Mouse (Mus musculus) forebrain, embryonic 16.5 days (tissue): ENCODE results near the gene Fgfrl1. TPM values are rescaled to one million over a fixed set of nuclear protein-coding genes. Genes with fewer than 3 reads are reported as not detected.
"Not testable (repeated sequence)": the region's sequence is repeated elsewhere in the genome, so short reads cannot be mapped to it uniquely, and the experiment has no call there.

Source experiments
- ATAC-seq: fragments of 200-750 bp; cut with Nextera tagmentation; 2 replicates; pipeline ENCODE4 v1.8.0; 2017; ENCODE audit warnings: mild to moderate bottlenecking, moderate library complexity
- H3K27ac ChIP-seq: fragments of 300-500 bp; sonication (generic); 2 replicates; pipeline ENCODE4 v1.5.1; 2014; ENCODE audit warnings: low read length, control low read depth
- H3K27me3 ChIP-seq: fragments of 300-500 bp; sonication (generic); replicated peaks from 2 replicates; pipeline ENCODE4 v1.6.1; 2014; ENCODE audit warnings: low read length; ENCODE audit not compliant: control insufficient read depth, insufficient read depth
- H3K36me3 ChIP-seq: fragments of 300-500 bp; sonication (generic); 2 replicates; pipeline ENCODE4 v1.6.1; 2014; ENCODE audit not compliant: control insufficient read depth, insufficient read depth
- H3K4me1 ChIP-seq: fragments of 300-500 bp; sonication (generic); replicated peaks from 2 replicates; pipeline ENCODE4 v1.6.1; 2014; ENCODE audit warnings: low read length; ENCODE audit not compliant: control insufficient read depth, insufficient read depth
- H3K4me2 ChIP-seq: fragments of 300-500 bp; sonication (generic); 2 replicates; pipeline ENCODE4 v1.6.1; 2014; ENCODE audit warnings: mild to moderate bottlenecking, low read length, control low read depth
- H3K4me3 ChIP-seq: fragments of 300-500 bp; sonication (generic); replicated peaks from 2 replicates; pipeline ENCODE4 v1.5.1; 2014; ENCODE audit warnings: mild to moderate bottlenecking, low read length, control low read depth
- H3K9ac ChIP-seq: fragments of 300-500 bp; sonication (generic); replicated peaks from 2 replicates; pipeline ENCODE4 v1.6.1; 2014; ENCODE audit warnings: low read depth, low read length, control low read depth
- H3K9me3 ChIP-seq: fragments of 300-500 bp; sonication (generic); 2 replicates; pipeline ENCODE4 v1.6.1; 2016; ENCODE audit warnings: low read length; ENCODE audit not compliant: control insufficient read depth
- WGBS: fragments of 180-500 bp; shearing (Covaris S2); extraction: QIAGEN DNeasy Blood & Tissue Kit; methylation state at CpG from one replicate; pipeline ENCODE4 v1.1.7; 2014; 5-methylcytosine and 5-hydroxymethylcytosine counted together
- polyA plus RNA-seq: library from polyadenylated mRNA; unstranded; fragments of >200 nt; fragmentation: Nextera tagmentation; extraction: Ambion mirVana; gene quantifications from 2 replicates; pipeline ENCODE4 v1.2.1, GENCODE M21; 2015

The Fgfrl1 gene
- polyA plus RNA-seq, 1 experiment from 2014 or later: 5.8 TPM

- H3K4me3 ChIP-seq: no peak overlapping the region
- H3K36me3 ChIP-seq: no peaks in the 10 kb centered on the region
- no peak for ATAC-seq
- no peaks in the 10 kb centered on the region for H3K27me3 ChIP-seq
- H3K4me2 ChIP-seq: no peak overlapping the region
- H3K27ac ChIP-seq: no peak overlapping the region
- no peaks in the 10 kb centered on the region for H3K9me3 ChIP-seq
- H3K9ac ChIP-seq: no peak overlapping the region
- 91% methylated on average over 5 of the region's 5 CpGs for WGBS
- no peaks in the 10 kb centered on the region for H3K4me1 ChIP-seq
These were observed 58.4 kb downstream of the Fgfrl1 start for GRCm38 (mm10) chr5:108750328-108751210.

GRCm38 (mm10) chr5:108751258-108751657 lies 59.1 kb downstream of the Fgfrl1 start:
- not testable (repeated sequence) for ATAC-seq, H3K36me3 ChIP-seq, H3K4me2 ChIP-seq, H3K4me1 ChIP-seq, H3K9ac ChIP-seq, H3K27me3 ChIP-seq, H3K9me3 ChIP-seq, H3K4me3 ChIP-seq, H3K27ac ChIP-seq
- WGBS: 84% methylated on average over 4 of the region's 4 CpGs

Other genes with a start within 250 kb of the Fgfrl1 start
- gene Mfsd7a, start 243.5 kb upstream of the Fgfrl1 start, polyA plus RNA-seq: 0.08 TPM in 1 of 2 replicates, not detected in the other
- 35.6 and 40.1 TPM in 2 replicates for gene Pcgf3, start 231.2 kb upstream of the Fgfrl1 start, polyA plus RNA-seq
- gene Cplx1, start 142.4 kb upstream of the Fgfrl1 start, polyA plus RNA-seq: 108 and 112 TPM in 2 replicates
- 58.2 and 60.3 TPM in 2 replicates for gene Gak, start 62.6 kb upstream of the Fgfrl1 start, polyA plus RNA-seq
- 24.9 and 25.7 TPM in 2 replicates for gene Tmem175, start 62.6 kb upstream of the Fgfrl1 start, polyA plus RNA-seq
- 9.6 and 13.2 TPM in 2 replicates for gene Idua, start 32.1 kb upstream of the Fgfrl1 start, polyA plus RNA-seq
- gene Dgkq, start 22.7 kb upstream of the Fgfrl1 start, polyA plus RNA-seq: 26.5 and 31.9 TPM in 2 replicates
- gene Slc26a1, start 16.8 kb upstream of the Fgfrl1 start, polyA plus RNA-seq: 2.3 and 2.4 TPM in 2 replicates
- not detected in 2 replicates for gene Rnf212, start 82.6 kb downstream of the Fgfrl1 start, polyA plus RNA-seq
- not detected in 2 replicates for gene Tmed11, start 103.0 kb downstream of the Fgfrl1 start, polyA plus RNA-seq
- not detected in 2 replicates for gene Vmn2r8, start 116.5 kb downstream of the Fgfrl1 start, polyA plus RNA-seq
- gene Vmn2r9, start 160.2 kb downstream of the Fgfrl1 start, polyA plus RNA-seq: not detected in 2 replicates